Mouse (Mus musculus): ENCODE measurements at regions not wholly inside any gene's neighbourhood (a gene's known extent, or its start where the extent isn't known, plus 50 kb on each side); places are given as distances from the start of the nearest gene placed in this dataset.

GRCm38 (mm10) chr7:39659597-39659996 is 142.0 kb downstream of the Zfp619 start:
- no peak for TF ChIP-seq CTCF (IDR thresholded peaks at IDR 0.05; ENCODE audit: extremely low read depth, insufficient read length, insufficient replicate concordance, low read depth, low read length)
- TF ChIP-seq POLR2A (IDR thresholded peaks at IDR 0.05; ENCODE audit: low read depth, low read length), result no peak
